Mouse (Mus musculus) adrenal gland, postnatal 25 days (tissue): ENCODE results near the gene Znrf3. TPM values are rescaled to one million over a fixed set of nuclear protein-coding genes. Genes with fewer than 3 reads are reported as not detected.

Experiments used
- DNase-seq: peaks from one replicate; pipeline ENCODE4 v3.0.0; 2021; ENCODE audit warnings: mixed read lengths
- total RNA-seq: library from RNA; stranded (reverse); gene quantifications from 2 replicates; pipeline ENCODE4 v1.2.3, GENCODE M21; 2021

Gene Znrf3
- total RNA-seq, 1 experiment from 2014 or later, result 43.2 TPM

- DNase-seq, result no peak
Measured at GRCm38 (mm10) chr11:5442590-5443021, 2.0 kb downstream of the Znrf3 start.

GRCm38 (mm10) chr11:5437646-5438045 lies 7.0 kb downstream of the Znrf3 start:
- no peak for DNase-seq

- no peak for DNase-seq
Measured at GRCm38 (mm10) chr11:5436988-5437387, 7.7 kb downstream of the Znrf3 start.

- no peak for DNase-seq
Measured at GRCm38 (mm10) chr11:5435493-5435892, 9.2 kb downstream of the Znrf3 start.

- peak; percentile 51 for DNase-seq
Measured at GRCm38 (mm10) chr11:5432330-5432729, 12.3 kb downstream of the Znrf3 start.

- no peak for DNase-seq
Measured at GRCm38 (mm10) chr11:5430863-5431262, 13.8 kb downstream of the Znrf3 start.

- DNase-seq, result no peak
Measured at GRCm38 (mm10) chr11:5429396-5430190, 15.1 kb downstream of the Znrf3 start.

GRCm38 (mm10) chr11:5427251-5427650 lies 17.4 kb downstream of the Znrf3 start:
- DNase-seq, result no peak

- no peak for DNase-seq
Measured at GRCm38 (mm10) chr11:5426317-5426716, 18.3 kb downstream of the Znrf3 start.

- DNase-seq, result no peak
Measured at GRCm38 (mm10) chr11:5425106-5425505, 19.5 kb downstream of the Znrf3 start.

- no peak for DNase-seq
Measured at GRCm38 (mm10) chr11:5424185-5424584, 20.5 kb downstream of the Znrf3 start.

- DNase-seq, result no peak
Measured at GRCm38 (mm10) chr11:5423000-5423399, 21.6 kb downstream of the Znrf3 start.

GRCm38 (mm10) chr11:5422252-5422636 lies 22.4 kb downstream of the Znrf3 start:
- no peak for DNase-seq

GRCm38 (mm10) chr11:5421506-5422251 lies 23.0 kb downstream of the Znrf3 start:
- DNase-seq, result no peak

GRCm38 (mm10) chr11:5415617-5416338 lies 28.9 kb downstream of the Znrf3 start:
- no peak for DNase-seq

GRCm38 (mm10) chr11:5414856-5415616 lies 29.6 kb downstream of the Znrf3 start:
- no peak for DNase-seq

GRCm38 (mm10) chr11:5412644-5413190 lies 31.9 kb downstream of the Znrf3 start:
- DNase-seq, result no peak

GRCm38 (mm10) chr11:5411577-5411976 lies 33.1 kb downstream of the Znrf3 start:
- peak; percentile 24 for DNase-seq

GRCm38 (mm10) chr11:5404180-5404579 lies 40.5 kb downstream of the Znrf3 start:
- no peak for DNase-seq

GRCm38 (mm10) chr11:5402127-5402733 lies 42.4 kb downstream of the Znrf3 start:
- DNase-seq, result no peak
